Mouse (Mus musculus) heart, postnatal 0 days (tissue): ENCODE results near the gene Dio1. TPM values are rescaled to one million over a fixed set of nuclear protein-coding genes. Genes with fewer than 3 reads are reported as not detected.
A peak's percentile ranks its signal among the peaks of the same experiment; 100 is the strongest.

Experiments
- ATAC-seq: fragments of 200-750 bp; cut with Nextera tagmentation; 2 replicates; pipeline ENCODE4 v1.8.0; 2017; ENCODE audit warnings: low read depth, moderate number of reproducible peaks, moderate library complexity; ENCODE audit not compliant: insufficient read depth
- DNase-seq: peaks from one replicate; pipeline ENCODE4 v3.0.0-alpha.2; 2016; ENCODE audit warnings: low spot score
- H3K27ac ChIP-seq: fragments of 300-500 bp; sonication (generic); 2 replicates; pipeline ENCODE4 v1.5.1; 2014; ENCODE audit warnings: low read depth, mild to moderate bottlenecking
- H3K27me3 ChIP-seq: fragments of 300-500 bp; sonication (generic); 2 replicates; pipeline ENCODE4 v1.6.1; 2014; ENCODE audit warnings: low read length, mixed read lengths; ENCODE audit not compliant: control insufficient read depth, insufficient read depth
- H3K36me3 ChIP-seq: fragments of 300-500 bp; sonication (generic); replicated peaks from 2 replicates; pipeline ENCODE4 v1.6.1; 2014; ENCODE audit warnings: low read length, mixed read lengths; ENCODE audit not compliant: control insufficient read depth, insufficient read depth
- H3K4me1 ChIP-seq: fragments of 300-500 bp; sonication (generic); 2 replicates; pipeline ENCODE4 v1.6.1; 2014; ENCODE audit warnings: antibody characterized with exemption; ENCODE audit not compliant: control insufficient read depth, insufficient read depth
- H3K4me2 ChIP-seq: fragments of 300-500 bp; sonication (generic); 2 replicates; pipeline ENCODE4 v1.6.1; 2014; ENCODE audit warnings: low read depth, mild to moderate bottlenecking, low read length, moderate library complexity
- H3K4me3 ChIP-seq: fragments of 300-500 bp; sonication (generic); 2 replicates; pipeline ENCODE4 v1.5.1; 2014; ENCODE audit warnings: low read depth, low read length
- H3K9ac ChIP-seq: fragments of 300-500 bp; sonication (generic); replicated peaks from 2 replicates; pipeline ENCODE4 v1.6.1; 2014; ENCODE audit warnings: low read depth, low read length, mixed read lengths
- H3K9me3 ChIP-seq: fragments of 300-500 bp; sonication (generic); replicated peaks from 2 replicates; pipeline ENCODE4 v1.6.1; 2016; ENCODE audit warnings: low read length; ENCODE audit not compliant: control insufficient read depth
- CTCF ChIP-seq: IDR thresholded peaks from 2 replicates; pipeline ENCODE4 v1.5.1; 2016; ENCODE audit warnings: antibody characterized with exemption, control low read depth, low read depth
- EP300 ChIP-seq: IDR thresholded peaks from 2 replicates; pipeline ENCODE4 v1.6.1; 2016; ENCODE audit warnings: antibody characterized with exemption, low read depth
- WGBS: fragments of 180-500 bp; shearing (Covaris S2); extraction: QIAGEN DNeasy Blood & Tissue Kit; methylation state at CpG from one replicate; pipeline ENCODE4 v1.1.7; 2014; 5-methylcytosine and 5-hydroxymethylcytosine counted together
- polyA plus RNA-seq: library from polyadenylated mRNA; unstranded; fragments of >200 nt; fragmentation: Nextera tagmentation; extraction: Ambion mirVana; gene quantifications from 2 replicates; pipeline ENCODE4 v1.2.1, GENCODE M21; 2015
- total RNA-seq: library from RNA; depleted of rRNA; stranded (reverse); fragments of >200 nt; gene quantifications from 2 replicates; pipeline ENCODE4 v1.2.3, GENCODE M21; 2014; ENCODE audit warnings: low replicate concordance

Dio1 gene
- total and polyA plus RNA-seq, 2 experiments from 2014 or later, result not detected

- Histone ChIP-seq H3K27ac (peak within 1 kb of the TSS; percentile 70), H3K9me3 (no peaks in the 10 kb centered on the region), H3K27me3 (no peaks in the 10 kb centered on the region), H3K36me3 (peaks cover 9% of the 10 kb centered on the region), H3K4me2 (peak within 1 kb of the TSS; percentile 89), H3K4me1 (peaks cover 6% of the 10 kb centered on the region; the same call in 1 of the 2 replicates), H3K4me3 (peak within 1 kb of the TSS; percentile 68), H3K9ac (peak within 1 kb of the TSS; percentile 72)
- ATAC-seq (peak; percentile 97), DNase-seq (peak; percentile 93)
- peak; percentile 34 for TF ChIP-seq CTCF
- no peak for TF ChIP-seq EP300
- under 1% methylated on average over 29 of the region's 29 CpGs for WGBS
Measured at GRCm38 (mm10) chr4:107313690-107314478, 6.9 kb upstream of the Dio1 start, which contains the start of gene Yipf1. Gene Yipf1, plus strand, starts transcription at chr4:107314363.

DNA sequence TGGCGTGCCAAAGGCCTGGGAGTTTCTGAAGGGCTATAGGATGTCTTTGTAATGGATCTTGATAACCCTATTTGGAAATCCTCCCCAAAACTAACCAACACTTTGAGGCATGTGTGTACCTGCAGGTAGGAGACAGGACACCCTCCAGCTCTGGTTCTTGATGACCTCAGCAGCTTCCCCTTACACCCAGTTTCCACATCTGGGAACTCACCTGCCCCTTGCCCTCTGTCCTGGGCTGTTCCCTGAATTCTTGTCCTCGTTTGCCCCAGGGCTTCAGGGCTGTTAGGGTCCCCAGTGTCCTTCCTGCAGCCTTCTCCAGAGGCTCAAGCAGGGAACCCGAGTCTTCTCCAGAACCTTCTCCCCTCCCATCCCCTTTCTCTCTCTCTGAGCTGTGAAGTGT lies 3.4 kb downstream of the Dio1 start:
- Histone ChIP-seq H3K4me3 (no peak overlapping the region), H3K27ac (no peak overlapping the region), H3K4me2 (no peak overlapping the region), H3K36me3 (no peaks in the 10 kb centered on the region), H3K9ac (no peak overlapping the region), H3K4me1 (no peaks in the 10 kb centered on the region), H3K9me3 (no peaks in the 10 kb centered on the region), H3K27me3 (no peaks in the 10 kb centered on the region)
- ATAC-seq (no peak), DNase-seq (no peak)
- 53% methylated on average over 3 of the region's 3 CpGs for WGBS
- TF ChIP-seq EP300 (no peak), CTCF (no peak)

DNA sequence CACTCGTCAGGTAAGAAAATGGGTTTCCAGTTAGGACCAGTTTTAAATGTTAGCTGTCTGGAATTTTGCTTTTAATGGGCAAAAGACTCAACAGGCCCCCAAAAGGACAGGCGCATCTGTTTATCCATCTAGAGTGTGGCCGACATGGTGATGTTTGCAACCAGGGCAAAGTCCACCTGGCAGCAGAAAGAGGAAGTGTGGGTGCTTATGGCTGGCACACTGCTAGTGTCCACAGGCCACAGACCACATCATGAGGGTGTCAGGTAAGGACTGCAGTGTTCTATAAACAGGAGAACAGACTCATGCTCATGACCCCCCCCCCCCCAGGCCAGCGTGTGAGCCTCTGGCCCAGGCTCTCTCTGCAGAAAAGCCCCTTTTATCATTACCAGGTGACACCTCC lies 4.1 kb downstream of the Dio1 start:
- H3K27ac ChIP-seq, result no peak overlapping the region
- H3K4me3 ChIP-seq, result no peak overlapping the region
- H3K4me1 ChIP-seq, result no peaks in the 10 kb centered on the region
- H3K9me3 ChIP-seq, result no peaks in the 10 kb centered on the region
- no peak for DNase-seq
- H3K9ac ChIP-seq, result no peak overlapping the region
- ATAC-seq, result no peak
- H3K36me3 ChIP-seq, result no peaks in the 10 kb centered on the region
- no peak for TF ChIP-seq CTCF
- TF ChIP-seq EP300, result no peak
- no peak overlapping the region for H3K4me2 ChIP-seq
- 73% methylated on average over 4 of the region's 4 CpGs for WGBS
- H3K27me3 ChIP-seq, result no peaks in the 10 kb centered on the region

DNA sequence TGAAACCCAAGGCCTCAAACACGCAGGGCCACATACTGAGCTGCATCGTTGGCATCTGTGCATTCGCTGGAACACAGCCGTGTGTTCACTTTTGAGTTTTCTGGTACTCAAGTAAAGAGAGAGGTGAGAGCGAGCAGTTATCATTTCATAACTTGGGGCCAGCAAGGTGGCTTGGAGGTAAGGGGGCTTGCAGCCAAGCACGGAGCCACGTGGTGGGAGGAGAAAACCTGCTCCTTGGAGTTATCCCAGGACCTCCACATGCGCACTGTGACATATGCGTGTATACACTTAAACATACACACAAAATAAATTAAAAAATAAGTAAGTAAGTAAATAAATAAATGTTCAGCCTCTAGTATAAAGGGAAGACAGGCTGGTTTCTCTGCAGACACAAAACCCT lies 4.7 kb downstream of the Dio1 start:
- Histone ChIP-seq H3K27me3 (no peaks in the 10 kb centered on the region), H3K4me3 (no peak overlapping the region), H3K9ac (no peak overlapping the region), H3K27ac (no peak overlapping the region), H3K4me1 (no peaks in the 10 kb centered on the region), H3K4me2 (no peak overlapping the region), H3K36me3 (no peaks in the 10 kb centered on the region), H3K9me3 (no peaks in the 10 kb centered on the region)
- ATAC-seq (no peak), DNase-seq (no peak)
- 85% methylated on average over 9 of the region's 9 CpGs for WGBS
- TF ChIP-seq EP300 (no peak), CTCF (no peak)

GRCm38 (mm10) chr4:107300902-107301555 lies 5.9 kb downstream of the Dio1 start:
- WGBS, result 96% methylated on average over 1 of the region's 1 CpGs
- no peaks in the 10 kb centered on the region for H3K36me3 ChIP-seq
- no peak overlapping the region for H3K9ac ChIP-seq
- ATAC-seq (no peak), DNase-seq (no peak)
- no peaks in the 10 kb centered on the region for H3K27me3 ChIP-seq
- no peaks in the 10 kb centered on the region for H3K9me3 ChIP-seq
- no peak overlapping the region for H3K4me2 ChIP-seq
- H3K4me1 ChIP-seq, result no peaks in the 10 kb centered on the region
- no peak overlapping the region for H3K27ac ChIP-seq
- no peak overlapping the region for H3K4me3 ChIP-seq
- TF ChIP-seq EP300 (no peak), CTCF (no peak)
